Mouse (Mus musculus) MEL (cell line): Measurements from ENCODE around the gene Lamtor5.

Experiments used
- CHD2 ChIP-seq: IDR thresholded peaks from 2 replicates; pipeline ENCODE4 v1.6.1; 2011; ENCODE audit warnings: low read length, improper control_type of control experiment
- CTCF ChIP-seq, 3 experiments: IDR thresholded peaks in 2 of 3; conservative IDR thresholded peaks in 1 of 3; 2 replicates each; pipeline ENCODE4 v1.5.1; 2011 to 2012; ENCODE audit warnings: low read length in 3 of 3, low read depth in 2 of 3, mild to moderate bottlenecking in 2 of 3, improper control_type of control experiment in 1 of 3, inconsistent platforms in 1 of 3, mixed read lengths in 1 of 3, moderate library complexity in 1 of 3; ENCODE audit not compliant: control insufficient read depth in 1 of 3, insufficient read depth in 1 of 3, poor library complexity in 1 of 3, severe bottlenecking in 1 of 3
- GABPA ChIP-seq: IDR thresholded peaks from 2 replicates; pipeline ENCODE4 v1.6.1; 2012; ENCODE audit warnings: low read depth, mild to moderate bottlenecking, inconsistent platforms, low read length, improper control_type of control experiment, moderate library complexity
- JUND ChIP-seq: IDR thresholded peaks from 2 replicates; pipeline ENCODE4 v1.6.1; 2011; ENCODE audit warnings: low read depth, mild to moderate bottlenecking, improper control_type of control experiment, low read length
- NELFE ChIP-seq: IDR thresholded peaks from 2 replicates; pipeline ENCODE4 v1.6.1; 2011; ENCODE audit warnings: low read depth, low read length, improper control_type of control experiment
- POLR2A ChIP-seq, 2 experiments: IDR thresholded peaks; 2 replicates each; pipeline ENCODE4 v1.6.1; 2011 to 2012; ENCODE audit warnings: low read length in 2 of 2, mild to moderate bottlenecking in 2 of 2, control low read depth in 1 of 2, improper control_type of control experiment in 1 of 2, low read depth in 1 of 2, moderate library complexity in 1 of 2; ENCODE audit not compliant: control insufficient read depth in 1 of 2, insufficient read depth in 1 of 2, poor library complexity in 1 of 2
- POLR2AphosphoS2 ChIP-seq: IDR thresholded peaks from 2 replicates; pipeline ENCODE4 v1.6.1; 2011; ENCODE audit warnings: low read length, improper control_type of control experiment
- SMC3 ChIP-seq: IDR thresholded peaks from 2 replicates; pipeline ENCODE4 v1.6.1; 2011; ENCODE audit warnings: low read depth, low read length, improper control_type of control experiment
- TAL1 ChIP-seq: IDR thresholded peaks from 2 replicates; pipeline ENCODE4 v1.6.1; 2012; ENCODE audit warnings: mild to moderate bottlenecking, inconsistent platforms, low read length, moderate library complexity, mixed read lengths

GRCm38 (mm10) chr3:107321776-107322175 is 43.1 kb downstream of the Lamtor5 start:
- no peak for TF ChIP-seq TAL1
- TF ChIP-seq CTCF (IDR thresholded peaks at IDR 0.05 in 2 of 3, conservative IDR thresholded peaks at IDR 0.05 in 1 of 3; ENCODE audit: control insufficient read depth in 1 of 3, insufficient read depth in 1 of 3, low read depth in 2 of 3, low read length in 3 of 3, poor library complexity in 1 of 3, severe bottlenecking in 1 of 3): no peak
- TF ChIP-seq POLR2A (IDR thresholded peaks at IDR 0.05; ENCODE audit: control insufficient read depth in 1 of 2, insufficient read depth in 1 of 2, low read depth in 1 of 2, low read length in 2 of 2, poor library complexity in 1 of 2): no peak
- TF ChIP-seq GABPA: no peak
- no peak for TF ChIP-seq POLR2AphosphoS2
- no peak for TF ChIP-seq JUND
- TF ChIP-seq CHD2: no peak
- no peak for TF ChIP-seq NELFE
- no peak for TF ChIP-seq SMC3
